Mouse (Mus musculus) left cerebral cortex, adult 8-10 months (tissue): ENCODE results near the gene Oaz3. TPM values are rescaled to one million over a fixed set of nuclear protein-coding genes. Genes with fewer than 3 reads are reported as not detected.

Source experiments
- DNase-seq, 2 experiments: peaks; one replicate each; pipeline ENCODE4 v3.0.0; 2022; ENCODE audit warnings: low spot score in 2 of 2
- total RNA-seq, 4 experiments: library from RNA; stranded (reverse); gene quantifications; 2 replicates each; pipeline ENCODE4 v1.2.4; 2022

Gene Oaz3
- not detected for total RNA-seq

- DNase-seq = no peak
These were observed at the start of gene Oaz3 for GRCm38 (mm10) chr3:94443597-94443964. Oaz3 (minus strand) TSS chr3:94443915.

- DNase-seq = no peak
These were observed 43.9 kb upstream of the Oaz3 start for GRCm38 (mm10) chr3:94487581-94487980.

GRCm38 (mm10) chr3:94485922-94486321, 42.2 kb upstream of the Oaz3 start:
- no peak for DNase-seq

GRCm38 (mm10) chr3:94483790-94484439, 40.2 kb upstream of the Oaz3 start:
- peak; percentile 86 to 98 for DNase-seq

- DNase-seq = no peak
These were observed 39.2 kb upstream of the Oaz3 start for GRCm38 (mm10) chr3:94482764-94483385.

- DNase-seq = no peak
These were observed 37.7 kb upstream of the Oaz3 start for GRCm38 (mm10) chr3:94481429-94481828.

GRCm38 (mm10) chr3:94480291-94480884, 36.7 kb upstream of the Oaz3 start, which contains the start of gene Riiad1:
Riiad1 (minus strand) TSS chr3:94480341.
- no peak for DNase-seq

- DNase-seq = no peak
These were observed 35.8 kb upstream of the Oaz3 start for GRCm38 (mm10) chr3:94479564-94479963.

GRCm38 (mm10) chr3:94478591-94479169, 35.0 kb upstream of the Oaz3 start:
- DNase-seq = no peak

- DNase-seq = peak in 1 of 2 experiments; percentile 72
These were observed 34.3 kb upstream of the Oaz3 start, which contains the start of gene Celf3 for GRCm38 (mm10) chr3:94477981-94478422. Celf3 (plus strand) TSS chr3:94478295.

GRCm38 (mm10) chr3:94477444-94477843, 33.7 kb upstream of the Oaz3 start:
- peak in 1 of 2 experiments; percentile 78 for DNase-seq

- DNase-seq = no peak
These were observed 32.8 kb upstream of the Oaz3 start for GRCm38 (mm10) chr3:94476301-94477035.

GRCm38 (mm10) chr3:94473567-94474232, 30.0 kb upstream of the Oaz3 start:
- no peak for DNase-seq

- DNase-seq = no peak
These were observed 29.4 kb upstream of the Oaz3 start for GRCm38 (mm10) chr3:94473115-94473505.

GRCm38 (mm10) chr3:94472447-94473114, 28.9 kb upstream of the Oaz3 start:
- no peak for DNase-seq

GRCm38 (mm10) chr3:94468931-94469330, 25.2 kb upstream of the Oaz3 start:
- DNase-seq = no peak

GRCm38 (mm10) chr3:94465632-94466430, 22.1 kb upstream of the Oaz3 start:
- DNase-seq = peak in 1 of 2 experiments; percentile 73

- DNase-seq = no peak
These were observed 20.3 kb upstream of the Oaz3 start for GRCm38 (mm10) chr3:94463926-94464578.

- no peak for DNase-seq
These were observed 16.1 kb upstream of the Oaz3 start for GRCm38 (mm10) chr3:94459834-94460233.
